Mouse (Mus musculus) midbrain, embryonic 13.5 days (tissue): ENCODE results near the gene Hnrnpa1. TPM values are rescaled to one million over a fixed set of nuclear protein-coding genes. Genes with fewer than 3 reads are reported as not detected.
A peak's percentile ranks its signal among the peaks of the same experiment; 100 is the strongest.

ENCODE experiments used
- microRNA counts: library from miRNA; unstranded; fragments of <30 nt; microRNA quantifications from one replicate; lab custom pipeline; 2016
- microRNA-seq: library from miRNA; unstranded; fragments of <30 nt; microRNA quantifications from one replicate; pipeline ENCODE4, GENCODE M21; 2016
- polyA plus RNA-seq: library from polyadenylated mRNA; unstranded; fragments of >200 nt; fragmentation: Nextera tagmentation; extraction: Ambion mirVana; gene quantifications from 2 replicates; pipeline ENCODE4 v1.2.1, GENCODE M21; 2015

Gene Hnrnpa1
- polyA plus RNA-seq, 1 experiment from 2014 or later = 1,022 TPM

MicroRNA genes within 50 kb of the gene (microRNA counts, 519-probe panel; counts per million panel counts)
- 4,970 counts per million, percentile 86 among the panel's probes with 10 or more counts for microRNA mmu-miR-148b (lab: Ali Mortazavi, UCI)

Small RNA genes within 50 kb of the gene (microRNA-seq; reads per million reads assigned to microRNA genes)
- 224 reads per million, percentile 61 among the genes with 10 or more reads in this experiment for gene Mir148b

Other genes with a start within 250 kb of the Hnrnpa1 start
- not detected in 2 replicates for gene Hoxc8, start 249.8 kb upstream of the Hnrnpa1 start, polyA plus RNA-seq
- not detected in 2 replicates for gene Hoxc6, start 242.2 kb upstream of the Hnrnpa1 start, polyA plus RNA-seq
- 0.10 and 0.11 TPM in 2 replicates for gene Hoxc4, start 221.5 kb upstream of the Hnrnpa1 start, polyA plus RNA-seq
- gene Smug1, start 73.3 kb upstream of the Hnrnpa1 start, polyA plus RNA-seq = 26.8 and 27.7 TPM in 2 replicates
- gene Cbx5, start 616 bp upstream of the Hnrnpa1 start, polyA plus RNA-seq = 146 and 164 TPM in 2 replicates
- gene Nfe2, start 18.0 kb downstream of the Hnrnpa1 start, polyA plus RNA-seq = 0.75 and 0.82 TPM in 2 replicates
- gene Copz1, start 32.3 kb downstream of the Hnrnpa1 start, polyA plus RNA-seq = 218 and 221 TPM in 2 replicates
- 0.18 and 0.94 TPM in 2 replicates for gene Gpr84, start 70.2 kb downstream of the Hnrnpa1 start, polyA plus RNA-seq
- gene Zfp385a, start 99.7 kb downstream of the Hnrnpa1 start, polyA plus RNA-seq = 15.1 and 17.9 TPM in 2 replicates
- 6.8 and 7.8 TPM in 2 replicates for gene Itga5, start 126.3 kb downstream of the Hnrnpa1 start, polyA plus RNA-seq
- gene Gtsf1, start 190.0 kb downstream of the Hnrnpa1 start, polyA plus RNA-seq = not detected in 2 replicates
- not detected in 2 replicates for gene Gtsf2, start 208.0 kb downstream of the Hnrnpa1 start, polyA plus RNA-seq
- 1.2 and 1.8 TPM in 2 replicates for gene Nckap1l, start 213.4 kb downstream of the Hnrnpa1 start, polyA plus RNA-seq